Mouse (Mus musculus) stomach, postnatal 0 days (tissue): ENCODE data around the gene Vamp8.

ENCODE experiments used
- CTCF ChIP-seq: IDR thresholded peaks from 2 replicates; pipeline ENCODE4 v1.5.1; 2016; ENCODE audit warnings: antibody characterized with exemption, low read depth, mild to moderate bottlenecking, moderate library complexity
- EP300 ChIP-seq: optimal IDR thresholded peaks from 2 replicates; pipeline ENCODE3; 2016; ENCODE audit warnings: antibody characterized with exemption

- TF ChIP-seq CTCF: no peak; the same call in none of the 2 replicates
- TF ChIP-seq EP300: no peak
These were observed 455 bp upstream of the Vamp8 start for GRCm38 (mm10) chr6:72390795-72391521.
